Mouse (Mus musculus) monocyte, adult 59 days (primary cell): Measurements from ENCODE around the gene Olfr945. TPM values are rescaled to one million over a fixed set of nuclear protein-coding genes. Genes with fewer than 3 reads are reported as not detected.

ENCODE experiments used
- total RNA-seq, 2 experiments: library from RNA; stranded (reverse); gene quantifications; one replicate each; pipeline ENCODE4 v1.2.4; 2023

Gene Olfr945
- not detected for total RNA-seq

DNA sequence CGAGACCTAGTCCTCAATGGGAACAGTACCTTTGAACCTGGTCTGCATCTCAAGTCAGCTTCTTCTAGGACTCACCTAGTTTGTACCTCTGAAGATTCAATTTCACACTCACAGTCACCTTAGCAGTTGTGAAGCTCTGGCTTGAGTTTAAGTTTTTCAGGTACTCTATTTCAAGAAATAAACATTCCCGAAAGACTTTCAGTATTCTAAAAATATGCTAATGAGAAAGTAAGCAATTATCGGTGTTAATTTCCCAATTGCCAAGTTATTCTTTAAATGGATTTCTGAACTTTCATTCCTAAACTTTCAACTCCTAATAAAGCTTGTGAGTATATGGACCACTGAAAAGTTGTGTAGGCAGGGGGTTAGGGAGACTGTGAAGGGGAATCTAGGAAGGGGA, at the start of gene Olfr945:
Gene Olfr945, minus strand, starts transcription at position 101 of the 400 bp plus-strand sequence.

DNA sequence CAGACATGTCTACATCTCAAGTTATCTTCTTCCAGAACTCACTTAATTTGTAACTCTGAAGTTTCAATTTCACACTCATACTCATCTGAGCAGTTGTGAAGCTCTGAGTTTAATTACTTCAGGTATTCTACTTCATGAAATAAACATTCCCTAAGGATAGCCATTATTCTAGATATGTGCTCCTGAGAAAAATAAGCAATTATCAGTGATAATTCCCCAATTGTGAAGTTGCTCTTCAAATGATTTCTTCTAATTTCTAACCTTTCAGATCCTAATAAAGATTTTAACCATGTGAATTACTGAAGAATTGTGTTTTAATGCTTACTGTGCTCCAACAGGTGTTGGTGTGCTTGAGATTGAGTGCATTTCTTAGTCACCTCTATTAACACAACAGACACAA, 49.3 kb upstream of the Olfr945 start, which contains the start of gene Olfr948:
Gene Olfr948, minus strand, starts transcription at position 101 of the 400 bp plus-strand sequence.

DNA sequence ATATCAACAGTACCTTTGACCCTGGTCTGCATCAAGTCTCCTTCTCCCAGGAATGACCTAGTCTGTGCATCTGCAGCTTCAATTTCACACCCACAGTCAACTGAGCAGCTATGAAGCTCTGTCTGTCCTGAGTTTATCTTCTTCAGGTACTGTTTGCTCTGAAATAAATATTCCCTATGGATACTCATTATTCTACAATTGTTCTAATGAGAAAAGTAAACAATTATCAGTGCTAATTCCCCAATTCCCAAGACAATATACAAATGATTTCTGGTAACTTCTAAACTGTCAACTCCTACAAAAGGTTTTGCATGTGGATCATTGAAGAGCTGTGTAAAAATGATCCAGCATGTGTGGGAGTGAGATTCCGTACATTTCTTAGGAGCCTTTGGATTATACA, 26.7 kb downstream of the Olfr945 start, which contains the start of gene Olfr1537:
Gene Olfr1537, minus strand, starts transcription at position 101 of the 400 bp plus-strand sequence.

Other genes with a start within 250 kb of the Olfr945 start
- not detected for gene Olfr937, start 211.9 kb downstream of the Olfr945 start, total RNA-seq
- not detected for gene Olfr938, start 197.9 kb downstream of the Olfr945 start, total RNA-seq
- gene Olfr27, start 148.7 kb downstream of the Olfr945 start, total RNA-seq, result not detected
- gene Olfr943, start 110.5 kb downstream of the Olfr945 start, total RNA-seq, result not detected
- gene Olfr944, start 74.9 kb downstream of the Olfr945 start, total RNA-seq, result not detected
- gene Olfr1537, start 26.8 kb downstream of the Olfr945 start, total RNA-seq, result not detected
- not detected for gene Olfr948, start 49.2 kb upstream of the Olfr945 start, total RNA-seq
- not detected for gene Olfr951, start 110.6 kb upstream of the Olfr945 start, total RNA-seq
- not detected for gene Olfr952, start 150.3 kb upstream of the Olfr945 start, total RNA-seq
- not detected for gene Olfr954, start 179.9 kb upstream of the Olfr945 start, total RNA-seq
- gene Olfr955, start 195.1 kb upstream of the Olfr945 start, total RNA-seq, result not detected
- not detected for gene Olfr44, start 217.2 kb upstream of the Olfr945 start, total RNA-seq
- gene Olfr957, start 239.0 kb upstream of the Olfr945 start, total RNA-seq, result not detected